Mouse (Mus musculus) heart, embryonic 15.5 days (tissue): ENCODE measurements around the gene Gm9999. TPM values are rescaled to one million over a fixed set of nuclear protein-coding genes. Genes with fewer than 3 reads are reported as not detected.

ENCODE experiments used
- ATAC-seq: fragments of 200-750 bp; cut with Nextera tagmentation; replicated peaks from 2 replicates; pipeline ENCODE4 v1.8.0; 2017; ENCODE audit warnings: low read depth, moderate TSS enrichment; ENCODE audit not compliant: insufficient number of reproducible peaks, insufficient read depth, low FRiP score
- H3K27ac ChIP-seq: fragments of 300-500 bp; sonication (generic); 2 replicates; pipeline ENCODE4 v1.5.1; 2015; ENCODE audit warnings: mild to moderate bottlenecking, inconsistent platforms
- H3K27me3 ChIP-seq: fragments of 300-500 bp; sonication (generic); 2 replicates; pipeline ENCODE4 v1.6.1; 2015; ENCODE audit warnings: inconsistent platforms
- H3K36me3 ChIP-seq: fragments of 300-500 bp; sonication (generic); 2 replicates; pipeline ENCODE4 v1.6.1; 2015; ENCODE audit warnings: mild to moderate bottlenecking, inconsistent platforms
- H3K4me1 ChIP-seq: fragments of 300-500 bp; sonication (generic); replicated peaks from 2 replicates; pipeline ENCODE4 v1.6.1; 2015; ENCODE audit warnings: inconsistent platforms
- H3K4me2 ChIP-seq: fragments of 300-500 bp; sonication (generic); 2 replicates; pipeline ENCODE4 v1.6.1; 2015; ENCODE audit warnings: inconsistent platforms, mild to moderate bottlenecking, moderate library complexity
- H3K4me3 ChIP-seq: fragments of 300-500 bp; sonication (generic); 2 replicates; pipeline ENCODE4 v1.5.1; 2015; ENCODE audit warnings: mild to moderate bottlenecking, inconsistent platforms
- H3K9ac ChIP-seq: fragments of 300-500 bp; sonication (generic); 2 replicates; pipeline ENCODE4 v1.6.1; 2015; ENCODE audit warnings: mild to moderate bottlenecking, inconsistent platforms
- H3K9me3 ChIP-seq: fragments of 300-500 bp; sonication (generic); replicated peaks from 2 replicates; pipeline ENCODE4 v1.6.1; 2016; ENCODE audit warnings: inconsistent platforms
- WGBS: fragments of 180-500 bp; shearing (Covaris S2); methylation state at CpG from one replicate; pipeline ENCODE4 v1.1.7; 2015; ENCODE audit warnings: mixed read lengths; 5-methylcytosine and 5-hydroxymethylcytosine counted together
- polyA plus RNA-seq: library from polyadenylated mRNA; unstranded; fragments of >200 nt; fragmentation: Nextera tagmentation; extraction: Ambion mirVana; gene quantifications from 2 replicates; pipeline ENCODE4 v1.2.1, GENCODE M21; 2015

The Gm9999 gene
- polyA plus RNA-seq, 1 experiment from 2014 or later: not detected

GRCm38 (mm10) chr7:47030517-47031193 is 47.3 kb downstream of the Gm9999 start:
- Histone ChIP-seq H3K27me3 (no peaks in the 10 kb centered on the region), H3K9ac (no peak overlapping the region), H3K27ac (no peak overlapping the region), H3K36me3 (no peaks in the 10 kb centered on the region), H3K4me3 (no peak overlapping the region), H3K9me3 (no peaks in the 10 kb centered on the region), H3K4me2 (no peak overlapping the region), H3K4me1 (no peaks in the 10 kb centered on the region)
- 79% methylated on average over 9 of the region's 9 CpGs for WGBS
- no peak for ATAC-seq

- Histone ChIP-seq H3K27me3 (no peaks in the 10 kb centered on the region), H3K4me3 (no peak overlapping the region), H3K36me3 (no peaks in the 10 kb centered on the region), H3K27ac (no peak overlapping the region), H3K4me2 (no peak overlapping the region), H3K9ac (no peak overlapping the region), H3K9me3 (no peaks in the 10 kb centered on the region), H3K4me1 (no peaks in the 10 kb centered on the region)
- no peak for ATAC-seq
- WGBS: 75% methylated on average over 4 of the region's 4 CpGs
Observed at GRCm38 (mm10) chr7:47031371-47031770, 48.0 kb downstream of the Gm9999 start.

GRCm38 (mm10) chr7:47034785-47035384 is 51.5 kb downstream of the Gm9999 start:
- no peak overlapping the region for H3K4me2 ChIP-seq
- 82% methylated on average over 4 of the region's 4 CpGs for WGBS

GRCm38 (mm10) chr7:47035426-47035825 is 52.0 kb downstream of the Gm9999 start:
- no peak for ATAC-seq
- no peaks in the 10 kb centered on the region for H3K9me3 ChIP-seq
- H3K4me2 ChIP-seq: no peak overlapping the region
- H3K9ac ChIP-seq: no peak overlapping the region
- no peaks in the 10 kb centered on the region for H3K4me1 ChIP-seq
- H3K27me3 ChIP-seq: no peaks in the 10 kb centered on the region
- 66% methylated on average over 8 of the region's 8 CpGs for WGBS
- H3K27ac ChIP-seq: no peak overlapping the region
- H3K36me3 ChIP-seq: no peaks in the 10 kb centered on the region
- no peak overlapping the region for H3K4me3 ChIP-seq

More at GRCm38 (mm10) chr7:47034785-47035384, 51.5 kb downstream of the Gm9999 start:
- Histone ChIP-seq H3K36me3 (no peaks in the 10 kb centered on the region), H3K27me3 (no peaks in the 10 kb centered on the region), H3K27ac (no peak overlapping the region), H3K4me1 (no peaks in the 10 kb centered on the region), H3K4me3 (no peak overlapping the region), H3K9ac (no peak overlapping the region), H3K9me3 (no peaks in the 10 kb centered on the region)
- ATAC-seq: no peak

Other genes with a start within 250 kb of the Gm9999 start
- not detected in 2 replicates for gene Saa1, start 240.6 kb upstream of the Gm9999 start, polyA plus RNA-seq
- gene Saa2, start 231.8 kb upstream of the Gm9999 start, polyA plus RNA-seq: not detected in 2 replicates
- gene Hps5, start 187.5 kb upstream of the Gm9999 start, polyA plus RNA-seq: 9.5 and 13.6 TPM in 2 replicates
- gene Gtf2h1, start 187.5 kb upstream of the Gm9999 start, polyA plus RNA-seq: 28.3 and 28.8 TPM in 2 replicates
- gene Ldha, start 142.1 kb upstream of the Gm9999 start, polyA plus RNA-seq: 2,657 and 2,686 TPM in 2 replicates
- gene Ldhc, start 122.4 kb upstream of the Gm9999 start, polyA plus RNA-seq: not detected in 2 replicates
- 151 and 155 TPM in 2 replicates for gene Tsg101, start 63.6 kb upstream of the Gm9999 start, polyA plus RNA-seq
- gene Uevld, start 25.1 kb upstream of the Gm9999 start, polyA plus RNA-seq: 7.8 and 8.9 TPM in 2 replicates
- gene Spty2d1, start 24.8 kb downstream of the Gm9999 start, polyA plus RNA-seq: 13.6 and 15.3 TPM in 2 replicates
- 19.7 and 23.9 TPM in 2 replicates for gene Tmem86a, start 67.0 kb downstream of the Gm9999 start, polyA plus RNA-seq
- gene Ptpn5, start 150.1 kb downstream of the Gm9999 start, polyA plus RNA-seq: 0.44 and 0.61 TPM in 2 replicates
- not detected in 2 replicates for gene Mrgpra6, start 221.3 kb downstream of the Gm9999 start, polyA plus RNA-seq